Mouse (Mus musculus) left cerebral cortex, postnatal 4 days (tissue): ENCODE data around the gene Mrps31. TPM values are rescaled to one million over a fixed set of nuclear protein-coding genes. Genes with fewer than 3 reads are reported as not detected.

Source experiments
- total RNA-seq, 2 experiments: library from RNA; stranded (reverse); gene quantifications; 2 replicates each; pipeline ENCODE4 v1.2.3; 2021

The Mrps31 gene
- total RNA-seq, 2 experiments from 2014 or later = 18.7 to 20.1 TPM

Other genes starting within 250 kb of the Mrps31 start
- 1 to 10 TPM; 3.5 to 5.0 TPM for gene Nek3, start 244.9 kb upstream of the Mrps31 start, total RNA-seq
- gene Ckap2, start 225.5 kb upstream of the Mrps31 start, total RNA-seq = 1 to 10 TPM; 6.6 to 6.7 TPM
- gene Vps36, start 218.6 kb upstream of the Mrps31 start, total RNA-seq = 10 to 100 TPM; 46.1 to 48.4 TPM
- 1 to 10 TPM; 5.5 to 6.6 TPM for gene Thsd1, start 184.0 kb upstream of the Mrps31 start, total RNA-seq
- not detected for gene Tpte, start 127.9 kb upstream of the Mrps31 start, total RNA-seq
- gene Slc25a15, start 12.8 kb upstream of the Mrps31 start, total RNA-seq = 1 to 10 TPM; 9.1 to 9.6 TPM